Mouse (Mus musculus) brain, embryonic 14.5 days (tissue): ENCODE results near the gene G6pdx.

Source experiments
- CTCF ChIP-seq: fragments of 200-500 bp; IDR thresholded peaks from 2 replicates; pipeline ENCODE4 v1.5.1; 2012; ENCODE audit warnings: inconsistent platforms, mild to moderate bottlenecking, moderate library complexity, borderline replicate concordance; ENCODE audit not compliant: insufficient read depth, insufficient read length; ENCODE audit errors: extremely low read depth
- POLR2A ChIP-seq: fragments of 200-500 bp; IDR thresholded peaks from 2 replicates; pipeline ENCODE4 v1.6.1; 2012; ENCODE audit warnings: mild to moderate bottlenecking, inconsistent platforms, borderline replicate concordance; ENCODE audit not compliant: poor library complexity, insufficient read depth, insufficient read length, severe bottlenecking; ENCODE audit errors: extremely low read depth

DNA sequence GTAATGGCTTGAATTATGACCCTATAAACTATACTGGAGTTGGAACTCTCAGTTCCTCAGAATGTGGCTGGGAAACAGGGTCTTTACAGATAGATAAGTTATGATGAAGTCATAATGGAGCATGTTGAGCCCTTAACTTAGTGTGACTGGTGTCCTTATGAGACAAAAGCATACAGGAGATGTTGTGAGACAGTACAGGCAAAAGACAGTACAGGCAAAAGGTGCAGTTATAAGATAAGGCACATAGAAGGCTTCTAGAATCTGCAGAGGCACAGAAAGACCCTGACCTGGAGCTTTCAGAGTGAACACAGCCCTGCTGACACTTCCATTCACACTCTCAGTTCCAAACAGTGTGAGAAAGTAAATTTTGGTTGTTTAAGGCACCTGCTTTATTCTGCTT is 40.8 kb downstream of the G6pdx start:
- no peak for TF ChIP-seq CTCF
- no peak for TF ChIP-seq POLR2A
